Mouse (Mus musculus) ES-Bruce4 (cell line): Measurements from ENCODE around the gene Pcolce2.

Source experiments
- CTCF ChIP-seq: IDR thresholded peaks from one replicate; pipeline ENCODE4 v1.8.1; 2011; ENCODE audit warnings: low read depth, low read length
- EP300 ChIP-seq: IDR thresholded peaks from 2 replicates; pipeline ENCODE4 v1.6.1; 2011; ENCODE audit warnings: low read depth, low read length; ENCODE audit not compliant: insufficient read depth
- POLR2A ChIP-seq: IDR thresholded peaks from one replicate; pipeline ENCODE4 v1.8.1; 2011; ENCODE audit warnings: low read length; ENCODE audit not compliant: insufficient read depth

DNA sequence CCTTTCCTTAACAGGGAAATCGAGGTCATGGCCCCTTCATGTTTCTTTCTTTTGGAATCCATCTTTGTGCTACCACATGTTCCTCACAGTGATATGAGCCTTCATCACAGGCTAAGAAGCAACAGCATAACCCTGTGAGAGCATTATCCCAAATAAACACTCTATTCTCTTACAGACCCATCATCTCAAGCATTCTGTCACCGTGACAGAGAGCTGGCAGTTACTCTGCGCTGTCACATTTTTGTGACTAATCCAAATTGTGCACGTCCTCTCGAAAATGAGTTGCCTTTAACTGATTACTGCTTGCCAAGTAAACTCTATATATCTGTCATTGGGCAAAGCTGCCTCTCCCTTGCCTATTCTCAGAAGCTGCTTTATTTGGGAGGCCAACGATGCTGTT is 28.4 kb downstream of the Pcolce2 start:
- TF ChIP-seq CTCF (no peak), POLR2A (no peak), EP300 (no peak)
